8 mouse cellular contexts compared by ENCODE assay signal in genomic region chr17:70847086-70847485, GRCm38 (mm10). TPM values are rescaled to one million over a fixed set of nuclear protein-coding genes. Genes with fewer than 3 reads are reported as not detected.
DNase-seq lines count a peak whose midpoint lies in the region; ATAC-seq lines count a peak whose summit lies in the region.

No protein-coding gene starts in this region.

- DNase-seq in cerebellum, postnatal 14 days: peak; percentile 52 to 62
- no peak for DNase-seq in cerebellum, adult 9-11 months
- peak; percentile 86 for DNase-seq in adipocyte (ENCODE audit: low spot score)
- DNase-seq in lung, postnatal 36 days: peak; percentile 89
- DNase-seq in frontal cortex, postnatal 10 days (ENCODE audit: low spot score in 2 of 2): no peak

- peak overlapping the region; percentile 98 for H3K4me2 ChIP-seq in heart, embryonic 14.5 days (ENCODE audit: low read length)
- H3K4me2 ChIP-seq in kidney, embryonic 16.5 days (replicated peaks; ENCODE audit: low read depth, low read length): peak overlapping the region; percentile 47
- peak overlapping the region; percentile 41 for H3K4me2 ChIP-seq in stomach, embryonic 15.5 days

- H3K4me1 ChIP-seq in heart, embryonic 14.5 days (ENCODE audit: control insufficient read depth in 2 of 2, insufficient read depth in 2 of 2, low read length in 2 of 2): peaks cover 7 to 24% of the 10 kb centered on the region in 2 experiments
- H3K4me1 ChIP-seq in kidney, embryonic 16.5 days (ENCODE audit: insufficient read depth, low read length): peaks cover 46% of the 10 kb centered on the region
- H3K4me1 ChIP-seq in stomach, embryonic 15.5 days: peaks cover 18% of the 10 kb centered on the region

- H3K27ac ChIP-seq in heart, embryonic 14.5 days (replicated peaks in 1 of 2; ENCODE audit: control insufficient read depth in 1 of 2, insufficient read depth in 1 of 2, low read depth in 2 of 2, low read length in 2 of 2): no peak overlapping the region
- 0 out of 2 replicates have a peak overlapping the region, but pooled peaks have one; percentile 34 for H3K27ac ChIP-seq in kidney, embryonic 16.5 days (ENCODE audit: low read length)
- peak overlapping the region; percentile 67; the same call in 1 of the 2 replicates for H3K27ac ChIP-seq in stomach, embryonic 15.5 days

- H3K36me3 ChIP-seq in heart, embryonic 14.5 days (ENCODE audit: control insufficient read depth, insufficient read depth, low read length): peaks cover 30% of the 10 kb centered on the region
- peaks cover 26% of the 10 kb centered on the region for H3K36me3 ChIP-seq in kidney, embryonic 16.5 days (ENCODE audit: insufficient read depth, low read length)
- 0 out of 2 replicates have a peak, but pooled peaks cover 7% of the 10 kb centered on the region for H3K36me3 ChIP-seq in stomach, embryonic 15.5 days

- H3K4me3 ChIP-seq in heart, embryonic 14.5 days (ENCODE audit: control insufficient read depth in 1 of 2, insufficient read depth in 1 of 2, low read depth in 1 of 2, low read length in 2 of 2): peak overlapping the region in 1 of 2 experiments; percentile 62; a peak in 2 of 4 replicates
- peak overlapping the region; percentile 32 for H3K4me3 ChIP-seq in kidney, embryonic 16.5 days (ENCODE audit: low read length)
- no peak overlapping the region; the same call in 1 of the 2 replicates for H3K4me3 ChIP-seq in stomach, embryonic 15.5 days (replicated peaks)

- no peak for ATAC-seq in heart, embryonic 14.5 days (ENCODE audit: insufficient number of reproducible peaks, insufficient read depth, low FRiP score, low read depth)
- no peak for ATAC-seq in kidney, embryonic 16.5 days (ENCODE audit: low FRiP score, low TSS enrichment)
- ATAC-seq in stomach, embryonic 15.5 days (ENCODE audit: insufficient read depth, low FRiP score, low read depth): no peak

- WGBS in heart, embryonic 14.5 days: 9% methylated on average over 4 of the region's 4 CpGs
- 1% methylated on average over 4 of the region's 4 CpGs for WGBS in kidney, embryonic 16.5 days
- 1% methylated on average over 4 of the region's 4 CpGs for WGBS in stomach, embryonic 15.5 days

- H3K9ac ChIP-seq in heart, embryonic 14.5 days (ENCODE audit: low read length): peak overlapping the region; percentile 56
- H3K9ac ChIP-seq in kidney, embryonic 16.5 days (replicated peaks; ENCODE audit: low read length): no peak overlapping the region; the same call in 1 of the 2 replicates
- no peak overlapping the region for H3K9ac ChIP-seq in stomach, embryonic 15.5 days

- H3K9me3 ChIP-seq in heart, embryonic 14.5 days (ENCODE audit: control insufficient read depth, low read length): no peaks in the 10 kb centered on the region
- no peaks in the 10 kb centered on the region for H3K9me3 ChIP-seq in kidney, embryonic 16.5 days (ENCODE audit: low read length)
- no peaks in the 10 kb centered on the region for H3K9me3 ChIP-seq in stomach, embryonic 15.5 days

- H3K27me3 ChIP-seq in heart, embryonic 14.5 days (ENCODE audit: control insufficient read depth, insufficient read depth, low read length): no peaks in the 10 kb centered on the region
- no peaks in the 10 kb centered on the region for H3K27me3 ChIP-seq in kidney, embryonic 16.5 days (ENCODE audit: insufficient read depth, low read length)
- H3K27me3 ChIP-seq in stomach, embryonic 15.5 days (replicated peaks): no peaks in the 10 kb centered on the region

RNA-seq across cellular contexts. Expression of gene Tgif1, which starts 6.3 kb away (rescaled TPM):
- polyA plus RNA-seq in heart, embryonic 14.5 days (2014; fragmentation: Nextera tagmentation; extraction: Ambion mirVana): 17.3 and 17.7 TPM in 2 replicates
- 90.4 and 93.7 TPM in 2 replicates for polyA plus RNA-seq in kidney, embryonic 16.5 days (2015; fragmentation: Nextera tagmentation; extraction: Ambion mirVana)
- polyA plus RNA-seq in stomach, embryonic 15.5 days (2015; fragmentation: Nextera tagmentation; extraction: Ambion mirVana): 60.7 and 66.8 TPM in 2 replicates

Comparison
In these comparisons a context has a peak if more than half of its experiments do, and no peak if none do; other contexts are left out.
1. DNase-seq: peak in cerebellum, postnatal 14 days (2 of 2), adipocyte (single experiment) and lung, postnatal 36 days (single experiment); none in cerebellum, adult 9-11 months (single experiment) and frontal cortex, postnatal 10 days (0 of 2).
2. H3K27ac ChIP-seq: peak in kidney, embryonic 16.5 days (single experiment) and stomach, embryonic 15.5 days (single experiment); none in heart, embryonic 14.5 days (0 of 2).
3. H3K4me2 ChIP-seq: peak in every context shown above with its lines; median percentile 98 in heart, embryonic 14.5 days; 47 in kidney, embryonic 16.5 days; 41 in stomach, embryonic 15.5 days.